Mouse (Mus musculus) neural tube, postnatal 0 days (tissue): Measurements from ENCODE around the gene Xrn2. TPM values are rescaled to one million over a fixed set of nuclear protein-coding genes. Genes with fewer than 3 reads are reported as not detected.

Source experiments
- polyA plus RNA-seq: library from polyadenylated mRNA; unstranded; fragments of >200 nt; fragmentation: Nextera tagmentation; extraction: Ambion mirVana; gene quantifications from 2 replicates; pipeline ENCODE4 v1.2.1, GENCODE M21; 2015

The Xrn2 gene
- 49.4 and 50.0 TPM in 2 replicates for polyA plus RNA-seq

GRCm38 (mm10) chr2:147012623-147013184 is at the start of gene Xrn2:
Xrn2 (plus strand) TSS chr2:147012996.

GRCm38 (mm10) chr2:147085072-147085870 is 72.5 kb downstream of the Xrn2 start, which contains the start of gene Nkx2-4:
Nkx2-4 (minus strand) TSS chr2:147085445.

Other genes starting within 250 kb of the Xrn2 start
- gene Kiz, start 157.1 kb upstream of the Xrn2 start, polyA plus RNA-seq, result 16.2 and 20.1 TPM in 2 replicates
- gene Nkx2-4, start 72.4 kb downstream of the Xrn2 start, polyA plus RNA-seq, result not detected in 2 replicates
- gene Nkx2-2, start 181.2 kb downstream of the Xrn2 start, polyA plus RNA-seq, result 12.9 and 15.9 TPM in 2 replicates